Mouse (Mus musculus) urinary bladder, postnatal 14 days (tissue): Measurements from ENCODE around the gene Ago4.

Source experiments
- DNase-seq: peaks from one replicate; pipeline ENCODE4 v3.0.0; 2021; ENCODE audit warnings: low spot score

The Ago4 gene

GRCm38 (mm10) chr4:126468925-126469324 lies 64.3 kb downstream of the Ago4 start:
- DNase-seq = no peak

GRCm38 (mm10) chr4:126468285-126468901 lies 64.9 kb downstream of the Ago4 start, which contains the start of gene Ago1:
Gene Ago1, minus strand, starts transcription at chr4:126468583.
- DNase-seq = peak; percentile 95

- DNase-seq = peak; percentile 49
Measured at GRCm38 (mm10) chr4:126467721-126468284, 65.5 kb downstream of the Ago4 start.

- no peak for DNase-seq
Measured at GRCm38 (mm10) chr4:126466251-126466750, 67.0 kb downstream of the Ago4 start.

- no peak for DNase-seq
Measured at GRCm38 (mm10) chr4:126465843-126466242, 67.4 kb downstream of the Ago4 start.

- DNase-seq = no peak
Measured at GRCm38 (mm10) chr4:126464892-126465235, 68.4 kb downstream of the Ago4 start.

- DNase-seq = no peak
Measured at GRCm38 (mm10) chr4:126464189-126464891, 68.9 kb downstream of the Ago4 start.

GRCm38 (mm10) chr4:126455441-126455840 lies 77.8 kb downstream of the Ago4 start:
- no peak for DNase-seq

- no peak for DNase-seq
Measured at GRCm38 (mm10) chr4:126454547-126455254, 78.6 kb downstream of the Ago4 start.

- no peak for DNase-seq
Measured at GRCm38 (mm10) chr4:126450268-126450667, 83.0 kb downstream of the Ago4 start.

- DNase-seq = no peak
Measured at GRCm38 (mm10) chr4:126447126-126447525, 86.1 kb downstream of the Ago4 start.

- DNase-seq = no peak
Measured at GRCm38 (mm10) chr4:126444528-126444927, 88.7 kb downstream of the Ago4 start.
